Mouse (Mus musculus): ENCODE measurements around the gene Ddx46.

- no peak for TF ChIP-seq MAX (IDR thresholded peaks at IDR 0.05)
- no peak for TF ChIP-seq CTCF (IDR thresholded peaks at IDR 0.05; ENCODE audit: control insufficient read depth, insufficient read depth, insufficient read length)
- no peak for TF ChIP-seq USF1 (IDR thresholded peaks at IDR 0.05; ENCODE audit: low read depth)
- no peak for TF ChIP-seq FOSL1 (IDR thresholded peaks at IDR 0.05; ENCODE audit: insufficient read depth, low read length, poor library complexity, severe bottlenecking)
- TF ChIP-seq MYOD1 (IDR thresholded peaks at IDR 0.05; ENCODE audit: control insufficient read depth, insufficient read length, low read depth) = no peak
- no peak for TF ChIP-seq MYOG (IDR thresholded peaks at IDR 0.05; ENCODE audit: control insufficient read depth, extremely low read depth, insufficient read length)
Observed at GRCm38 (mm10) chr13:55677364-55677763, 42.5 kb downstream of the Ddx46 start.
